Mouse (Mus musculus) erythroblast, adult 5-6 weeks (primary cell): ENCODE data around the gene Dus3l. TPM values are rescaled to one million over a fixed set of nuclear protein-coding genes. Genes with fewer than 3 reads are reported as not detected.

ENCODE experiments used
- ATAC-seq: replicated peaks from 2 replicates; pipeline ENCODE4 v1.8.0; 2016; ENCODE audit warnings: moderate number of reproducible peaks, mild to moderate bottlenecking, moderate TSS enrichment, inconsistent platforms; ENCODE audit not compliant: poor library complexity, low FRiP score, severe bottlenecking
- total RNA-seq, 2 experiments: library from RNA; stranded (forward) in 1 of 2; stranded (reverse) in 1 of 2; fragments of 150-400 nt in 1 of 2; fragments of 200-764, 138-1000 nt in 1 of 2; gene quantifications; 2 replicates each; pipeline versions ENCODE4 v1.2.3 to v1.2.4; 2015 to 2017; ENCODE audit warnings: low replicate concordance in 2 of 2

Dus3l gene
- total RNA-seq, 2 experiments from 2014 or later: 5.6 to 5.9 TPM

- no peak for ATAC-seq
These were observed 11.1 kb upstream of the Dus3l start for GRCm38 (mm10) chr17:56753452-56753851.

- no peak for ATAC-seq
These were observed 10.0 kb upstream of the Dus3l start for GRCm38 (mm10) chr17:56754271-56755185.

GRCm38 (mm10) chr17:56756703-56757399, 7.7 kb upstream of the Dus3l start:
- ATAC-seq: no peak

DNA sequence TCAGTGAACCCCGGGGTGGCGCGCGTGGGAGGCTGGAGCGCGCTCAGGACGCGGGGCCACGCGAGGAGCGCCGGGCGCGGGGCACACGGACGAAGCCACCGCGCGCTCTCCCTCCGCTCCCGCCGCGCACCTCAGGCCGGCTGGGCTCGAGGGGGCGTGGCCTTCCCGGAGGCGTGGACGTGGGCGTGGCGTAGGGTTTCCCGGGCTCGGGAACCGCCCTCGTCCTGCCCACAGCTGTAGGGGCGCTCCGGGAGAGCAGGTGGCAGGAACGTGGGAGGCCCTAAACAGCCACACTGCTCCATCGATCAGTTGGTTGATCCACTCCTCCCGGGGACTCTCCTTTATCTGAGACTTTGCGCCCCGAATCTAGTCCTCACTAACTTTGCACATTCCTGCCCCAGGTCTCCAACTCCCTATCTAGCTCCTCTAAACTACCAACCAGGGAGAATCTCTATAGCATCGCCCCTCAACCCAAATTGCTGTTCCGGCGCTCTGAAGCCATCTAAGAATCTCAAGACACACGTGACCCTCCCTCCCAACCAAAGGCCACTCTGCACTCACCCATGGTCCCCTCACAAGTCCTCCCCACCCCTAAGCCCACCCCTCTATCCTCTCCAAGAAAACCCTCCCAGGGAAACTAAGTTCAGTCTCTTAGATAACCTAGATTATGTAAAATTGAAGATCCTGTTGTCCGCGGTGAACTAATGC, 7.0 kb upstream of the Dus3l start, which contains the start of gene Nrtn:
Gene Nrtn, minus strand, starts transcription at position 115 of the 708 bp plus-strand sequence.
- peak; percentile 69 for ATAC-seq

GRCm38 (mm10) chr17:56758132-56758531, 6.4 kb upstream of the Dus3l start:
- no peak for ATAC-seq

DNA sequence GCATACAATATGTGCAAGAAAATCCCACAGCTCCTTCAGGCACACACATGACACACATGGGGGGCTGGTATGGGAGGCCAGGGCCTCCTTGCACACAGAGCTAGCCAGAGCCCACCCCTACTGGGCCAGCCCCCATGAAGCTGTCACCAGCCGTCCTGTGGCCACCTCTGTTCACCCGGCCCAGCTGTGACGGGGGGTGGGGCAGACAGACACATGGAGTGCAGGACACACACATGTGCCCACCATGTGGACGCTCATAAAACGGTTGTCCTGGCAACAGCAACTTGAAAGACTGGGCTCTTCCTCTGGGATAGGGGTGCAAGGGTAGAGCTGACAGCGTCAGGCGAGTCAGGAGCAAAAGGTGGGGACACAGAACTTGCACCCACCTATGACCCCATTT, 5.3 kb upstream of the Dus3l start:
- no peak for ATAC-seq

DNA sequence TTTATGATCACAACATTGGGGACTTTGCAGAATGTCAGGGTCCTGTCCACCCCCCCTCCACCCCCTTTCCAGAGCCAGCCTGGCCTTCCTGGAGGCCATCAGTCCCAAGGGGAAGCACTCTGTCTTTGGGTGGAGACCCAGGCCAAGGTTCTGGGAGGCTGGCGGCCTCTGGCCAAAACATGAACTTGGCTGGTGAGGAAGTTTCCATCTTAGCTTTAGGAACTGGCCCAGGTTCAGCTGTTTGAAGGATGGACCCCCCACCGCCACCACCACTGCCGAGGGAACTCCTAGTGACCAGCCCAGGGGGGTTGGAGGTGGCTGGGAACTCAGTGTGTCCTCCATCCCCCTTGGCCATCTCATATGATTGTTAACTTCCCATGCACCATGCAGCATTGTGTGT, 3.5 kb upstream of the Dus3l start:
- ATAC-seq: no peak

DNA sequence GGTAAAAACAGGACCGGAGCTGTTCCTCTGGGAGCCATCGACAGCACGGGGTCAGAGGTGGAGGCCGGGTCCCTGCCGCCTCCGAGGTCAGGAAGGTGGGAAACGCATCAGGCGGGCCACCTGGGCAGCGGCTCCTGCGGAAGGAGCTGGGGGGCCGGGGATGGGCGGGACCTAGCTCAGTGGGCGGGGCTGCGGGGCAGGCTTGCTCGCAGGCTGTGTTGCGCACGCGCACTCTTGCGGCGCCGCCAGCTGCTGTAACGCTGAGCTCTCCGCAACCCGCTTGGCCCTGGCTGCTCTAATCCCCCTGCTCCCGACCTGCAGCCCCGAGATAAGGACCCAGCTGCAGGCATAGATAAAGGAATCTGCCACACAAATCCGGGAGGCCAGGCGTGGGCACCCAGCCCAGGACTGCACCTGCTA, 2.6 kb upstream of the Dus3l start:
- ATAC-seq: peak; percentile 61

- ATAC-seq: peak; percentile 40; the same call in 1 of the 2 replicates
These were observed 1.5 kb upstream of the Dus3l start for GRCm38 (mm10) chr17:56762769-56763731.

DNA sequence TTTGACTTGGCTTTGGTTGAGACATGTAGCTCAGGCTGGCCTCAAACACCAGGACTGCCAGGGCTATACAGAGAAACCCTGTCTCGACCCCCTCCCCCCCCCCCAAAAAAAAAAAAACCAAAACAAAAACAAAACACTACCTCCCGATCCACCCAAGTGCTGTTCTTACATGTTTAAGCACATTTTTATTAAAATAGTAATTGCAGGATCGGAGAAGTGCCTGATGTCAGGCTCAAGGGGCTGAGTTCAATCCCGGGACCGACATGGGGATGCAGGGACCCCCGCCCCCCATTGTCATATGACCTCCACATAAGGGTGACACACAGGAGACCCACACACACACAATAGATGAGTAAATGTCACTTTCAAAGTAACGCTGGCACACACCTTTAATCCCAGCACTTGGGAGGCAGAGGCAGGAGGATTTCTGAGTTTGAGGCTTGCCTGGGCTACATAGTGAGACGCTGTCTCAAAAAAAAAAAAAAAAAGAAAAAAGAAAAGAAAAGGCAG, 761 bp upstream of the Dus3l start:
- no peak for ATAC-seq

DNA sequence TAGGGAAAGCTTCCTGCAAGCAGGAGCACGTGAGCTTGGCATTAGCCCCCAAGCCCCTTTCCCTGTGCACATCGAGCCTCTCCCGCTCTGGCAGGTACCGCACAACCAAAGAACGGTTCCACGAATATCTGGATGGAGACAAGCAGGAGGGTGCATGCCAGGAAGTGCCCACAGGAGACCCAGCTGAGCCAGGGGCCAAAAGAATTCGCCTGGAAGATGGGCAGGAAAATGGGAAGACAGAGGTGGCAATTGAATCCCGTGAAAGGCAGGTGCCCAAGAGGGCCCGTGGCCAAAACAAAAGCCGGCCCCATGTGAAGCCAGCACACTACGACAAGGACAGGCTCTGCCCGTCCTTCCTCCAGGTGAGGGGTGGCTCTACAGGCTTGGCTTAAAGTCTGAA, 874 bp downstream of the Dus3l start:
- ATAC-seq: no peak

GRCm38 (mm10) chr17:56766631-56767405, 2.3 kb downstream of the Dus3l start:
- no peak for ATAC-seq

GRCm38 (mm10) chr17:56767531-56768135, 3.1 kb downstream of the Dus3l start:
- ATAC-seq: no peak

DNA sequence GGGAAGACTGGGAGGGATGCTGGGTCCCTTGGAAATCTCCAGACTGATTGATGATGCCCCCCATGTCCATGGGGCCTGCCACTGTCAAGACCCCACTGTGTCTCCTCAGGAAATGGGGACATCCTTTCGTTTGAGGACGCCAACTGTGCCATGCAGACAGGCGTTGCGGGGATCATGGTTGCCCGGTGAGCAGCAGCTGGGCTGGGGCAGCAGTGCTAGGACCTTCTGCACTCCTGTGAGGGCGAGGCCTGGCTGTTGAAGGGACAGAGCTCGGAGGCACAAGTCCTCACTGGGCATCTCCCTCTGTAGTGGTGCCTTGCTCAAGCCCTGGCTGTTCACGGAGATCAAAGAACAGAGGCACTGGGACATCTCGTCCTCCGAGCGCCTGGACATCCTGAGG, 4.4 kb downstream of the Dus3l start:
- ATAC-seq: no peak

DNA sequence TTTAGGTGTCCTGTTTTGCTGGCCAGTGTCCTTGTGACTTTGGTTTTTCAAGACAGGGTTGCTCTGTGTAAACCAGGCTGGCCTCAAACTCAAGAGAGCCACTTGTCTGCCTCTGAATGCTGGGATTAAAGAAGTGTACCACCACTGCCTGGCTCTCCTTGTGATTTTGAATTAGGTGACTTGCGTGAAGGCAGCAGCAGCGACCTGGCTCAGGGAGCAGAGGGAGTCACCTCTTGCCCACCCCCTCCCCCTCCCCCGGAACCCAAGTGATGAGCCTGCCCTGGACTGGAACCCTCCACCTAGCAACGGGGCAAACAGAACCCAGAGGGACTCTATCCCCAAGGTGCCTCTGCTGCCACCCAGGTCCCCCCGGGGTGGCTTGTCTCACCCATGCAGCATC, 5.4 kb downstream of the Dus3l start, which contains the start of gene Prr22:
Gene Prr22, plus strand, starts transcription at position 301 of the 400 bp plus-strand sequence.
- ATAC-seq: no peak

- ATAC-seq: 0 out of 2 replicates have a peak, but pooled peaks have one; percentile 10
These were observed 13.0 kb downstream of the Dus3l start for GRCm38 (mm10) chr17:56777568-56777967.

- no peak for ATAC-seq
These were observed 14.3 kb downstream of the Dus3l start for GRCm38 (mm10) chr17:56778779-56779362.
